Mouse (Mus musculus): Measurements from ENCODE around the gene Trpm8.

- TF ChIP-seq CTCF (conservative IDR thresholded peaks at IDR 0.05; ENCODE audit: low read length) (no peak), POU5F1 (IDR thresholded peaks at IDR 0.05; ENCODE audit: borderline replicate concordance, low read length) (no peak)
Observed at GRCm38 (mm10) chr1:88230981-88231802, 46.3 kb upstream of the Trpm8 start.

Data from E14TG2a.4 (cell line).